Comparison of ENCODE assay signal across 8 mouse cellular contexts in the genomic region with DNA sequence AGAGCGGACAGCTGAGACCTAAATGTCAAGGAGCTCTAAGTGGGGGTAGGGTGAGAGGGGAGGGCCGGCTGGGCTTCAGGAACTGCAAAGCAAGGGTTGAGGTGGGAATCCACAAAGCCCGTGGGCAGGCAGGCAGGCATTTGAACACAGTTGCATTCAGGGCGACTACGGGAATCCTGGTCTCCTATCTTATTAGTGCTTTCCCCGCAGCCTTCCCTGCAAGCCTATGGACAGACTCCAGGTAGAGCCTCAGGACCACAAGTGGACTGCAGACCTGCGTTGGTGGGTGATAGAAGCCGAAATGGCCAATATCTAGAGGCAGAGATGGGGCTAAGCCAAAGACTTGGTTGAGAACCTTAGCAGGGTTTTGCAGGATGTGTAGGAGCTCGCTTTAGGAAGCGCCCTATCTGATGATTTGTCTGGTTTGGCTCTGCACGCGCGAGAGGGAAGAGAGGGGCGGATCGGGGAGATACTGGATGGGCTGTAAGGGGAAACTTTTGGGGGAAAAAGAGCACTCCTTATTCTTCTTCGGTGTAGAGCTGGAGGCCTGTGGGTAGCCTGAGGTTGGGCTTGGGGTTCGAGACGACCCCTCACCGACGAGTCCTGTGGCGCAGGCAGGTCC. TPM values are rescaled to one million over a fixed set of nuclear protein-coding genes. Genes with fewer than 3 reads are reported as not detected.
DNase-seq lines count a peak whose midpoint lies in the region; ATAC-seq lines count a peak whose summit lies in the region.

No protein-coding gene starts in this region.

- ATAC-seq in heart, embryonic 12.5 days (ENCODE audit: insufficient number of reproducible peaks, low FRiP score): no peak
- no peak for ATAC-seq in hindbrain, embryonic 12.5 days (ENCODE audit: low FRiP score)
- ATAC-seq in midbrain, embryonic 12.5 days (ENCODE audit: low FRiP score, low read depth): no peak

- peak overlapping the region; percentile 84 for H3K4me2 ChIP-seq in heart, embryonic 12.5 days
- H3K4me2 ChIP-seq in hindbrain, embryonic 12.5 days (replicated peaks): peak overlapping the region; percentile 54
- peak overlapping the region; percentile 53 for H3K4me2 ChIP-seq in midbrain, embryonic 12.5 days (replicated peaks)

- peaks cover 41% of the 10 kb centered on the region for H3K4me1 ChIP-seq in heart, embryonic 12.5 days (replicated peaks)
- H3K4me1 ChIP-seq in hindbrain, embryonic 12.5 days: peaks cover 30% of the 10 kb centered on the region
- H3K4me1 ChIP-seq in midbrain, embryonic 12.5 days: peaks cover 22% of the 10 kb centered on the region

- no peaks in the 10 kb centered on the region for H3K9me3 ChIP-seq in heart, embryonic 12.5 days (replicated peaks)
- no peaks in the 10 kb centered on the region for H3K9me3 ChIP-seq in hindbrain, embryonic 12.5 days (replicated peaks)
- no peaks in the 10 kb centered on the region for H3K9me3 ChIP-seq in midbrain, embryonic 12.5 days

- H3K36me3 ChIP-seq in heart, embryonic 12.5 days: peaks cover 17% of the 10 kb centered on the region
- H3K36me3 ChIP-seq in hindbrain, embryonic 12.5 days: peaks cover 6% of the 10 kb centered on the region
- peaks cover 7% of the 10 kb centered on the region; the same call in 1 of the 2 replicates for H3K36me3 ChIP-seq in midbrain, embryonic 12.5 days

- peak overlapping the region; percentile 57 for H3K4me3 ChIP-seq in heart, embryonic 12.5 days
- peak overlapping the region; percentile 34 for H3K4me3 ChIP-seq in hindbrain, embryonic 12.5 days
- H3K4me3 ChIP-seq in midbrain, embryonic 12.5 days: peak overlapping the region; percentile 37; the same call in 1 of the 2 replicates

- DNase-seq in heart, postnatal 4 days: no peak
- peak; percentile 66 for DNase-seq in MEL-GATA-1-ER (ENCODE audit: extremely low read depth, low read depth)
- no peak for DNase-seq in adrenal gland, adult 8-10 months
- DNase-seq in urinary bladder, postnatal 10 days (ENCODE audit: low spot score): no peak
- no peak for DNase-seq in frontal cortex, postnatal 10 days (ENCODE audit: low spot score in 2 of 2)

- peak overlapping the region; percentile 71 for H3K27ac ChIP-seq in heart, embryonic 12.5 days (ENCODE audit: poor library complexity, severe bottlenecking)
- H3K27ac ChIP-seq in hindbrain, embryonic 12.5 days: no peak overlapping the region
- peak overlapping the region; percentile 46; the same call in 1 of the 2 replicates for H3K27ac ChIP-seq in midbrain, embryonic 12.5 days (replicated peaks)

- 34% methylated on average over 21 of the region's 21 CpGs for whole genome bisulfite sequencing in heart, embryonic 12.5 days
- 42% methylated on average over 21 of the region's 21 CpGs for WGBS in hindbrain, embryonic 12.5 days
- WGBS in midbrain, embryonic 12.5 days: 44% methylated on average over 21 of the region's 21 CpGs

- no peaks in the 10 kb centered on the region for H3K27me3 ChIP-seq in heart, embryonic 12.5 days (replicated peaks)
- peaks cover 23% of the 10 kb centered on the region for H3K27me3 ChIP-seq in hindbrain, embryonic 12.5 days
- H3K27me3 ChIP-seq in midbrain, embryonic 12.5 days: peaks cover 30% of the 10 kb centered on the region

- H3K9ac ChIP-seq in heart, embryonic 12.5 days: peak overlapping the region; percentile 82
- peak overlapping the region; percentile 61 for H3K9ac ChIP-seq in hindbrain, embryonic 12.5 days
- H3K9ac ChIP-seq in midbrain, embryonic 12.5 days (replicated peaks): peak overlapping the region; percentile 53

RNA-seq across cellular contexts. Expression of a gene that starts 1.8 kb away (rescaled TPM):
- polyA plus RNA-seq in heart, embryonic 12.5 days (2016; fragmentation: Nextera tagmentation; extraction: Ambion mirVana): 299 and 309 TPM in 2 replicates
- total RNA-seq in heart, postnatal 4 days (2021): 100 to 1,000 TPM; 176 to 206 TPM
- polyA plus RNA-seq in hindbrain, embryonic 12.5 days (2016; fragmentation: Nextera tagmentation; extraction: Ambion mirVana): 250 and 259 TPM in 2 replicates
- 248 and 261 TPM in 2 replicates for polyA plus RNA-seq in midbrain, embryonic 12.5 days (2016; fragmentation: Nextera tagmentation; extraction: Ambion mirVana)
- 100 to 1,000 TPM; 137 to 205 (median 157) TPM for total RNA-seq in adrenal gland, adult 8-10 months (2022)

RNA-seq across cellular contexts. Expression of a gene that starts 1.8 kb away (rescaled TPM):
- 9.8 and 9.9 TPM in 2 replicates for polyA plus RNA-seq in heart, embryonic 12.5 days (2016; fragmentation: Nextera tagmentation; extraction: Ambion mirVana)
- 1 to 10 TPM; 3.7 to 4.8 TPM for total RNA-seq in heart, postnatal 4 days (2021)
- polyA plus RNA-seq in hindbrain, embryonic 12.5 days (2016; fragmentation: Nextera tagmentation; extraction: Ambion mirVana): 5.3 and 6.2 TPM in 2 replicates
- polyA plus RNA-seq in midbrain, embryonic 12.5 days (2016; fragmentation: Nextera tagmentation; extraction: Ambion mirVana): 3.3 and 4.1 TPM in 2 replicates
- total RNA-seq in adrenal gland, adult 8-10 months (2022): 1 to 10 TPM in 2 of 4 experiments, under 1 TPM in 2; 0.74 to 2.0 (median 1.4) TPM

RNA-seq across cellular contexts. Expression of a gene that starts 1.8 kb away (rescaled TPM):
- polyA plus RNA-seq in heart, embryonic 12.5 days (2016; fragmentation: Nextera tagmentation; extraction: Ambion mirVana): 40.5 and 44.6 TPM in 2 replicates
- 10 to 100 TPM; 40.0 to 41.1 TPM for total RNA-seq in heart, postnatal 4 days (2021)
- 26.7 and 29.7 TPM in 2 replicates for polyA plus RNA-seq in hindbrain, embryonic 12.5 days (2016; fragmentation: Nextera tagmentation; extraction: Ambion mirVana)
- polyA plus RNA-seq in midbrain, embryonic 12.5 days (2016; fragmentation: Nextera tagmentation; extraction: Ambion mirVana): 24.0 and 24.9 TPM in 2 replicates
- 10 to 100 TPM; 68.6 to 89.3 (median 77.9) TPM for total RNA-seq in adrenal gland, adult 8-10 months (2022)

RNA-seq across cellular contexts. Expression of a gene that starts 13.6 kb away (rescaled TPM):
- polyA plus RNA-seq in heart, embryonic 12.5 days (2016; fragmentation: Nextera tagmentation; extraction: Ambion mirVana): 475 and 496 TPM in 2 replicates
- 100 to 1,000 TPM; 438 to 494 TPM for total RNA-seq in heart, postnatal 4 days (2021)
- 266 and 295 TPM in 2 replicates for polyA plus RNA-seq in hindbrain, embryonic 12.5 days (2016; fragmentation: Nextera tagmentation; extraction: Ambion mirVana)
- 277 and 315 TPM in 2 replicates for polyA plus RNA-seq in midbrain, embryonic 12.5 days (2016; fragmentation: Nextera tagmentation; extraction: Ambion mirVana)
- total RNA-seq in adrenal gland, adult 8-10 months (2022): 100 to 1,000 TPM; 293 to 470 (median 376) TPM

RNA-seq across cellular contexts. Expression of a gene that starts 39.5 kb away (rescaled TPM):
- polyA plus RNA-seq in heart, embryonic 12.5 days (2016; fragmentation: Nextera tagmentation; extraction: Ambion mirVana): 7.3 and 8.0 TPM in 2 replicates
- total RNA-seq in heart, postnatal 4 days (2021): 10 to 100 TPM; 15.0 to 17.1 TPM
- polyA plus RNA-seq in hindbrain, embryonic 12.5 days (2016; fragmentation: Nextera tagmentation; extraction: Ambion mirVana): 4.0 and 4.8 TPM in 2 replicates
- polyA plus RNA-seq in midbrain, embryonic 12.5 days (2016; fragmentation: Nextera tagmentation; extraction: Ambion mirVana): 2.3 and 2.8 TPM in 2 replicates
- total RNA-seq in adrenal gland, adult 8-10 months (2022): 10 to 100 TPM; 42.2 to 46.6 (median 45.6) TPM
